Mouse (Mus musculus) myocyte (in vitro differentiated cells): ENCODE measurements around the gene Rhobtb3. TPM values are rescaled to one million over a fixed set of nuclear protein-coding genes. Genes with fewer than 3 reads are reported as not detected.
"Not testable (repeated sequence)": the region's sequence is repeated elsewhere in the genome, so short reads cannot be mapped to it uniquely, and the experiment has no call there.

Source experiments
- H3K27me3 ChIP-seq: one replicate; pipeline ENCODE4 v1.6.1; 2011; ENCODE audit not compliant: control insufficient read depth, insufficient read depth, insufficient read length
- H3K36me3 ChIP-seq: one replicate; pipeline ENCODE4 v1.6.1; 2011; ENCODE audit not compliant: control insufficient read depth, insufficient read depth
- H3K4me2 ChIP-seq: one replicate; pipeline ENCODE4 v1.6.1; 2011; ENCODE audit warnings: low read depth, control low read depth
- H3K4me3 ChIP-seq: one replicate; pipeline ENCODE4 v1.5.1; 2011; ENCODE audit warnings: mild to moderate bottlenecking, control low read depth, moderate library complexity
- H3K79me2 ChIP-seq: one replicate; pipeline ENCODE4 v1.6.1; 2011; ENCODE audit not compliant: control insufficient read depth, insufficient read depth
- H3ac ChIP-seq: one replicate; pipeline ENCODE4 v1.6.1; 2011; ENCODE audit not compliant: control insufficient read depth, insufficient read length
- CEBPB ChIP-seq: IDR thresholded peaks from 2 replicates; pipeline ENCODE4 v1.6.1; 2011; ENCODE audit warnings: mild to moderate bottlenecking, moderate library complexity; ENCODE audit not compliant: poor library complexity, insufficient read depth, severe bottlenecking
- E2F4 ChIP-seq: IDR thresholded peaks from one replicate; pipeline ENCODE4 v1.6.1; 2011; ENCODE audit warnings: mild to moderate bottlenecking, control low read depth, moderate library complexity; ENCODE audit not compliant: insufficient read depth
- MAX ChIP-seq: IDR thresholded peaks from one replicate; pipeline ENCODE4 v1.6.1; 2011; ENCODE audit warnings: low read depth, mild to moderate bottlenecking, control low read depth
- MYOD1 ChIP-seq, 3 experiments: IDR thresholded peaks; one replicate each; pipeline ENCODE4 v1.6.1; 2011; ENCODE audit warnings: control low read depth in 2 of 3, low read depth in 2 of 3, mild to moderate bottlenecking in 2 of 3, moderate library complexity in 1 of 3; ENCODE audit not compliant: insufficient read length in 2 of 3, control insufficient read depth in 1 of 3
- MYOG ChIP-seq, 3 experiments: IDR thresholded peaks; one replicate each; pipeline ENCODE4 v1.6.1; 2011; ENCODE audit warnings: control low read depth in 2 of 3, low read depth in 2 of 3, mild to moderate bottlenecking in 2 of 3; ENCODE audit not compliant: insufficient read length in 2 of 3, control insufficient read depth in 1 of 3, insufficient read depth in 1 of 3
- POLR2A ChIP-seq: IDR thresholded peaks from one replicate; pipeline ENCODE4 v1.6.1; 2011; ENCODE audit warnings: low read depth, mild to moderate bottlenecking, control low read depth, moderate library complexity; ENCODE audit not compliant: insufficient read length
- POLR2AphosphoS2 ChIP-seq: IDR thresholded peaks from one replicate; pipeline ENCODE4 v1.6.1; 2011; ENCODE audit warnings: low read depth, control low read depth; ENCODE audit not compliant: insufficient read length
- REST ChIP-seq: IDR thresholded peaks from one replicate; pipeline ENCODE4 v1.6.1; 2011; ENCODE audit warnings: mild to moderate bottlenecking, control low read depth, moderate library complexity; ENCODE audit not compliant: insufficient read depth, insufficient read length
- SRF ChIP-seq: IDR thresholded peaks from one replicate; pipeline ENCODE4 v1.6.1; 2011; ENCODE audit warnings: low read depth; ENCODE audit not compliant: control insufficient read depth, insufficient read length
- TCF12 ChIP-seq: IDR thresholded peaks from one replicate; pipeline ENCODE4 v1.6.1; 2011; ENCODE audit warnings: mild to moderate bottlenecking, control low read depth; ENCODE audit not compliant: poor library complexity, insufficient read depth, severe bottlenecking
- TCF3 ChIP-seq: IDR thresholded peaks from one replicate; pipeline ENCODE4 v1.6.1; 2011; ENCODE audit warnings: low read depth, control low read depth; ENCODE audit not compliant: insufficient read length
- USF1 ChIP-seq: IDR thresholded peaks from one replicate; pipeline ENCODE4 v1.6.1; 2011; ENCODE audit warnings: low read depth, mild to moderate bottlenecking, control low read depth, moderate library complexity
- polyA plus RNA-seq: library from polyadenylated mRNA; unstranded; fragments of >200 nt; fragmentation: generic; extraction: Trizol; gene quantifications from one replicate; pipeline ENCODE4 v1.2.1, GENCODE M21; 2012; ENCODE audit warnings: missing spikeins

Gene Rhobtb3
- polyA plus RNA-seq, 1 experiment, result 5.7 TPM

GRCm38 (mm10) chr13:75930023-75930422, 13.7 kb downstream of the Rhobtb3 start:
- Histone ChIP-seq H3ac (no peak overlapping the region), H3K4me2 (no peak overlapping the region), H3K79me2 (peaks cover 11% of the 10 kb centered on the region), H3K27me3 (no peaks in the 10 kb centered on the region), H3K4me3 (no peak overlapping the region), H3K36me3 (no peaks in the 10 kb centered on the region)
- TF ChIP-seq CEBPB (no peak), TCF12 (no peak), POLR2AphosphoS2 (no peak), E2F4 (no peak), MYOD1 (IDR thresholded peaks at IDR 0.05; ENCODE audit: control insufficient read depth in 1 of 3, insufficient read length in 2 of 3, low read depth in 2 of 3) (no peak), SRF (no peak), MAX (no peak), TCF3 (no peak), REST (no peak), USF1 (no peak)

GRCm38 (mm10) chr13:75929071-75929470, 14.7 kb downstream of the Rhobtb3 start:
- H3K79me2 ChIP-seq, result peaks cover 11% of the 10 kb centered on the region
- not testable (repeated sequence) for H3K27me3 ChIP-seq, H3K36me3 ChIP-seq, H3ac ChIP-seq, H3K4me2 ChIP-seq, H3K4me3 ChIP-seq

- Histone ChIP-seq H3K79me2 (peaks cover 7% of the 10 kb centered on the region), H3K4me2 (no peak overlapping the region), H3K36me3 (no peaks in the 10 kb centered on the region), H3ac (no peak overlapping the region), H3K4me3 (no peak overlapping the region), H3K27me3 (no peaks in the 10 kb centered on the region)
- TF ChIP-seq CEBPB (no peak), POLR2A (no peak), POLR2AphosphoS2 (no peak), MYOD1 (IDR thresholded peaks at IDR 0.05; ENCODE audit: control insufficient read depth in 1 of 3, insufficient read length in 2 of 3, low read depth in 2 of 3) (no peak), MYOG (IDR thresholded peaks at IDR 0.05; ENCODE audit: control insufficient read depth in 1 of 3, insufficient read depth in 1 of 3, insufficient read length in 2 of 3, low read depth in 2 of 3) (no peak), E2F4 (no peak)
These were observed 15.8 kb downstream of the Rhobtb3 start for GRCm38 (mm10) chr13:75927951-75928350.

GRCm38 (mm10) chr13:75914151-75914550, 29.6 kb downstream of the Rhobtb3 start:
- Histone ChIP-seq H3ac (no peak overlapping the region), H3K36me3 (no peaks in the 10 kb centered on the region), H3K27me3 (no peaks in the 10 kb centered on the region), H3K4me3 (no peak overlapping the region), H3K4me2 (no peak overlapping the region), H3K79me2 (no peaks in the 10 kb centered on the region)
- TF ChIP-seq CEBPB (no peak), USF1 (no peak), TCF12 (no peak), POLR2AphosphoS2 (no peak), MYOG (IDR thresholded peaks at IDR 0.05; ENCODE audit: control insufficient read depth in 1 of 3, insufficient read depth in 1 of 3, insufficient read length in 2 of 3, low read depth in 2 of 3) (no peak), E2F4 (no peak), SRF (no peak), POLR2A (no peak), REST (no peak), MYOD1 (IDR thresholded peaks at IDR 0.05; ENCODE audit: control insufficient read depth in 1 of 3, insufficient read length in 2 of 3, low read depth in 2 of 3) (no peak), TCF3 (no peak), MAX (no peak)

GRCm38 (mm10) chr13:75908187-75908586, 35.5 kb downstream of the Rhobtb3 start:
- no peaks in the 10 kb centered on the region for H3K36me3 ChIP-seq
- TF ChIP-seq POLR2AphosphoS2 (no peak), MYOG (IDR thresholded peaks at IDR 0.05; ENCODE audit: control insufficient read depth in 1 of 3, insufficient read depth in 1 of 3, insufficient read length in 2 of 3, low read depth in 2 of 3) (no peak), REST (no peak), SRF (no peak), MAX (no peak), USF1 (no peak), E2F4 (no peak), CEBPB (no peak), TCF12 (no peak), TCF3 (no peak), POLR2A (no peak), MYOD1 (IDR thresholded peaks at IDR 0.05; ENCODE audit: control insufficient read depth in 1 of 3, insufficient read length in 2 of 3, low read depth in 2 of 3) (no peak)

More at GRCm38 (mm10) chr13:75908187-75908586, 35.5 kb downstream of the Rhobtb3 start:
- Histone ChIP-seq H3ac (no peak overlapping the region), H3K4me3 (no peak overlapping the region), H3K27me3 (no peaks in the 10 kb centered on the region), H3K79me2 (no peaks in the 10 kb centered on the region), H3K4me2 (no peak overlapping the region)
